Mouse (Mus musculus) hindbrain, embryonic 14.5 days (tissue): ENCODE results near the gene Asrgl1. TPM values are rescaled to one million over a fixed set of nuclear protein-coding genes. Genes with fewer than 3 reads are reported as not detected.

Experiments used
- ATAC-seq: fragments of 200-750 bp; cut with Nextera tagmentation; 2 replicates; pipeline ENCODE4 v1.8.0; 2017; ENCODE audit warnings: moderate number of reproducible peaks, mild to moderate bottlenecking, moderate TSS enrichment, moderate library complexity; ENCODE audit not compliant: low FRiP score
- DNase-seq: peaks from one replicate; pipeline ENCODE4 v3.0.0-alpha.2; 2015; ENCODE audit warnings: low spot score
- H3K27ac ChIP-seq: fragments of 300-500 bp; sonication (generic); 2 replicates; pipeline ENCODE4 v1.5.1; 2014; ENCODE audit warnings: mild to moderate bottlenecking, moderate library complexity
- H3K27me3 ChIP-seq: fragments of 300-500 bp; sonication (generic); 2 replicates; pipeline ENCODE4 v1.6.1; 2014; ENCODE audit warnings: mild to moderate bottlenecking, low read length, mixed read lengths; ENCODE audit not compliant: control insufficient read depth, insufficient read depth
- H3K36me3 ChIP-seq: fragments of 300-500 bp; sonication (generic); replicated peaks from 2 replicates; pipeline ENCODE4 v1.6.1; 2014; ENCODE audit not compliant: control insufficient read depth, insufficient read depth
- H3K4me1 ChIP-seq: fragments of 300-500 bp; sonication (generic); replicated peaks from 2 replicates; pipeline ENCODE4 v1.6.1; 2014; ENCODE audit warnings: antibody characterized with exemption, low read length, mixed read lengths; ENCODE audit not compliant: control insufficient read depth, insufficient read depth
- H3K4me2 ChIP-seq: fragments of 300-500 bp; sonication (generic); replicated peaks from 2 replicates; pipeline ENCODE4 v1.6.1; 2014; ENCODE audit warnings: mild to moderate bottlenecking, moderate library complexity
- H3K4me3 ChIP-seq: fragments of 300-500 bp; sonication (generic); replicated peaks from 2 replicates; pipeline ENCODE4 v1.5.1; 2014; ENCODE audit warnings: mild to moderate bottlenecking, low read length
- H3K9ac ChIP-seq: fragments of 300-500 bp; sonication (generic); 2 replicates; pipeline ENCODE4 v1.6.1; 2014
- H3K9me3 ChIP-seq: fragments of 300-500 bp; sonication (generic); 2 replicates; pipeline ENCODE4 v1.6.1; 2016; ENCODE audit warnings: low read length; ENCODE audit not compliant: control insufficient read depth
- WGBS: fragments of 180-500 bp; shearing (Covaris S2); extraction: QIAGEN DNeasy Blood & Tissue Kit; methylation state at CpG from one replicate; pipeline ENCODE4 v1.1.7; 2014; 5-methylcytosine and 5-hydroxymethylcytosine counted together
- polyA plus RNA-seq: library from polyadenylated mRNA; unstranded; fragments of >200 nt; fragmentation: Nextera tagmentation; extraction: Ambion mirVana; gene quantifications from 2 replicates; pipeline ENCODE4 v1.2.1, GENCODE M21; 2014

Asrgl1 gene
- polyA plus RNA-seq, 1 experiment from 2014 or later = 27.0 TPM

- H3K4me3 ChIP-seq = no peak overlapping the region
- H3K9me3 ChIP-seq = no peaks in the 10 kb centered on the region
- H3K27ac ChIP-seq = no peak overlapping the region
- H3K27me3 ChIP-seq = no peaks in the 10 kb centered on the region
- no peak overlapping the region for H3K4me2 ChIP-seq
- ATAC-seq = no peak
- DNase-seq = no peak
- 82% methylated on average over 4 of the region's 4 CpGs for WGBS
- no peak overlapping the region for H3K9ac ChIP-seq
- no peaks in the 10 kb centered on the region for H3K36me3 ChIP-seq
- 0 out of 2 replicates have a peak, but pooled peaks cover 2% of the 10 kb centered on the region for H3K4me1 ChIP-seq
These were observed 58.3 kb downstream of the Asrgl1 start for GRCm38 (mm10) chr19:9076982-9077660.

- ATAC-seq = no peak
- Histone ChIP-seq H3K36me3 (no peaks in the 10 kb centered on the region), H3K4me3 (no peak overlapping the region), H3K4me2 (no peak overlapping the region), H3K27me3 (no peaks in the 10 kb centered on the region), H3K9ac (no peak overlapping the region), H3K27ac (no peak overlapping the region), H3K9me3 (no peaks in the 10 kb centered on the region), H3K4me1 (peaks cover 11% of the 10 kb centered on the region)
- 88% methylated on average over 3 of the region's 3 CpGs for WGBS
- DNase-seq = no peak
These were observed 59.4 kb downstream of the Asrgl1 start for GRCm38 (mm10) chr19:9076035-9076434.

- Histone ChIP-seq H3K4me3 (no peak overlapping the region), H3K36me3 (no peaks in the 10 kb centered on the region), H3K27ac (no peak overlapping the region), H3K4me1 (peaks cover 12% of the 10 kb centered on the region), H3K4me2 (no peak overlapping the region), H3K27me3 (no peaks in the 10 kb centered on the region), H3K9me3 (no peaks in the 10 kb centered on the region), H3K9ac (no peak overlapping the region)
- ATAC-seq = no peak
- DNase-seq = no peak
- 88% methylated on average over 2 of the region's 2 CpGs for WGBS
These were observed 59.9 kb downstream of the Asrgl1 start for GRCm38 (mm10) chr19:9075558-9075957.

- DNase-seq = no peak
- no peaks in the 10 kb centered on the region for H3K27me3 ChIP-seq
- ATAC-seq = no peak
These were observed 61.0 kb downstream of the Asrgl1 start for GRCm38 (mm10) chr19:9074424-9074823.

GRCm38 (mm10) chr19:9073776-9074411 is 61.5 kb downstream of the Asrgl1 start:
- 82% methylated on average over 12 of the region's 12 CpGs for WGBS
- H3K4me1 ChIP-seq = peaks cover 20% of the 10 kb centered on the region
- no peak overlapping the region for H3K9ac ChIP-seq
- H3K36me3 ChIP-seq = no peaks in the 10 kb centered on the region
- H3K27ac ChIP-seq = no peak overlapping the region
- ATAC-seq (no peak), DNase-seq (no peak)
- no peaks in the 10 kb centered on the region for H3K27me3 ChIP-seq
- H3K4me3 ChIP-seq = no peak overlapping the region
- H3K4me2 ChIP-seq = no peak overlapping the region
- H3K9me3 ChIP-seq = no peaks in the 10 kb centered on the region

More at GRCm38 (mm10) chr19:9074424-9074823, 61.0 kb downstream of the Asrgl1 start:
- Histone ChIP-seq H3K9me3 (no peaks in the 10 kb centered on the region), H3K36me3 (no peaks in the 10 kb centered on the region), H3K4me3 (no peak overlapping the region), H3K27ac (no peak overlapping the region), H3K4me2 (no peak overlapping the region), H3K9ac (no peak overlapping the region), H3K4me1 (peaks cover 20% of the 10 kb centered on the region)
- WGBS = 69% methylated on average over 4 of the region's 4 CpGs

- ATAC-seq (no peak), DNase-seq (no peak)
- WGBS = 78% methylated on average over 2 of the region's 2 CpGs
- Histone ChIP-seq H3K4me3 (no peak overlapping the region), H3K36me3 (no peaks in the 10 kb centered on the region), H3K27me3 (no peaks in the 10 kb centered on the region), H3K4me1 (peaks cover 20% of the 10 kb centered on the region), H3K27ac (0 out of 2 replicates have a peak overlapping the region, but pooled peaks have one; percentile 36), H3K9me3 (no peaks in the 10 kb centered on the region), H3K4me2 (no peak overlapping the region), H3K9ac (no peak overlapping the region)
These were observed 63.3 kb downstream of the Asrgl1 start for GRCm38 (mm10) chr19:9072157-9072530.

- WGBS = 27% methylated on average over 7 of the region's 7 CpGs
- Histone ChIP-seq H3K4me1 (peaks cover 22% of the 10 kb centered on the region), H3K4me3 (no peak overlapping the region), H3K9ac (no peak overlapping the region), H3K27me3 (no peaks in the 10 kb centered on the region), H3K27ac (0 out of 2 replicates have a peak overlapping the region, but pooled peaks have one; percentile 36), H3K4me2 (no peak overlapping the region), H3K36me3 (no peaks in the 10 kb centered on the region), H3K9me3 (no peaks in the 10 kb centered on the region)
- ATAC-seq = peak; percentile 66; the same call in 1 of the 2 replicates
- DNase-seq = peak; percentile 59
These were observed 63.8 kb downstream of the Asrgl1 start for GRCm38 (mm10) chr19:9071456-9072156.

- no peak for ATAC-seq
- no peak for DNase-seq
- Histone ChIP-seq H3K27ac (no peak overlapping the region; the same call in 1 of the 2 replicates), H3K36me3 (no peaks in the 10 kb centered on the region), H3K27me3 (no peaks in the 10 kb centered on the region), H3K9ac (no peak overlapping the region), H3K4me3 (no peak overlapping the region), H3K4me1 (peaks cover 26% of the 10 kb centered on the region), H3K4me2 (no peak overlapping the region), H3K9me3 (no peaks in the 10 kb centered on the region)
- WGBS = 90% methylated on average over 2 of the region's 2 CpGs
These were observed 65.1 kb downstream of the Asrgl1 start for GRCm38 (mm10) chr19:9070316-9070715.

GRCm38 (mm10) chr19:9069687-9070307 is 65.6 kb downstream of the Asrgl1 start:
- H3K36me3 ChIP-seq = no peaks in the 10 kb centered on the region
- no peak overlapping the region for H3K27ac ChIP-seq
- no peak overlapping the region for H3K9ac ChIP-seq
- peak; percentile 55 for DNase-seq
- H3K4me2 ChIP-seq = no peak overlapping the region
- ATAC-seq = no peak
- peaks cover 26% of the 10 kb centered on the region for H3K4me1 ChIP-seq
- no peaks in the 10 kb centered on the region for H3K9me3 ChIP-seq
- no peaks in the 10 kb centered on the region for H3K27me3 ChIP-seq
- H3K4me3 ChIP-seq = no peak overlapping the region
- 63% methylated on average over 8 of the region's 8 CpGs for WGBS
